Comparison of ENCODE assay signal across 8 mouse cellular contexts in the genomic region with DNA sequence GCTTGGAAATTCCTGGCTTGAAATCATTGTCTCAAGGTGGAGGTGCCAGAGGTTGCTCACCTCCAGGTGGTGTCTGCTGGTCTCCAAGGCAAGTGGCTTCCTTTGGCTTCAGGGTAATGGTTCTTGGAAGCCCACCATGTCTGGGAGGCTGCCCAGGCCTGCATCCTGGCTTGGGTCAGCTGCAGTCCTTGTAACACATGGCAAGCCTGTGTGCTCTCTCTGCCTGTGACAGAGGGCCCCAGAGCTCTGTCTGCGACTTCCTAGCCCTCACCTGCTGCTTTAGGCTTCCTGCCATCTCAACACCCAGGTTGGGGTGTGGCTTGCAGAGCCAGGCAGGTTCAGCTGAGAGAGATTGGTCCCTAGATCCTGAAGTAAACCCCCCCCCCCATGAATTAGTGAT. TPM values are rescaled to one million over a fixed set of nuclear protein-coding genes. Genes with fewer than 3 reads are reported as not detected.
DNase-seq lines count a peak whose midpoint lies in the region; ATAC-seq and TF ChIP-seq lines count a peak whose summit lies in the region.

No protein-coding gene starts in this region.

- peak overlapping the region; percentile 58 for H3K4me2 ChIP-seq in hindbrain, embryonic 11.5 days (replicated peaks; ENCODE audit: low read depth, low read length)
- peak overlapping the region; percentile 73 for H3K4me2 ChIP-seq in midbrain, embryonic 13.5 days (replicated peaks)

- H3K27me3 ChIP-seq in kidney, adult 2 months (replicated peaks; ENCODE audit: control insufficient read depth, insufficient read depth, low read length): no peaks in the 10 kb centered on the region
- H3K27me3 ChIP-seq in hindbrain, embryonic 11.5 days (ENCODE audit: control insufficient read depth, insufficient read depth, low read length): no peaks in the 10 kb centered on the region
- H3K27me3 ChIP-seq in midbrain, embryonic 13.5 days: no peaks in the 10 kb centered on the region

- no peaks in the 10 kb centered on the region for H3K9me3 ChIP-seq in hindbrain, embryonic 11.5 days (ENCODE audit: control insufficient read depth, low read length)
- H3K9me3 ChIP-seq in midbrain, embryonic 13.5 days: no peaks in the 10 kb centered on the region

- H3K4me3 ChIP-seq in kidney, adult 2 months (ENCODE audit: insufficient read depth, low read depth, low read length): peak overlapping the region; percentile 86
- H3K4me3 ChIP-seq in brown adipose tissue, adult 24 weeks (ENCODE audit: insufficient read depth, low read depth, low read length): peak overlapping the region; percentile 92
- H3K4me3 ChIP-seq in hindbrain, embryonic 11.5 days (ENCODE audit: low read depth, low read length): peak overlapping the region; percentile 94
- H3K4me3 ChIP-seq in midbrain, embryonic 13.5 days (replicated peaks): peak overlapping the region; percentile 91

- H3K36me3 ChIP-seq in kidney, adult 2 months (ENCODE audit: control insufficient read depth, insufficient read depth, low read length): no peaks in the 10 kb centered on the region
- H3K36me3 ChIP-seq in hindbrain, embryonic 11.5 days (ENCODE audit: control insufficient read depth, insufficient read depth, low read length): no peaks in the 10 kb centered on the region
- peaks cover 35% of the 10 kb centered on the region for H3K36me3 ChIP-seq in midbrain, embryonic 13.5 days

- DNase-seq in kidney, adult 2 months: no peak
- DNase-seq in kidney, adult 11 months: no peak
- DNase-seq in hindbrain, embryonic 11.5 days (ENCODE audit: low spot score): no peak
- no peak for DNase-seq in gastrocnemius, adult 18-20 months (ENCODE audit: low spot score)
- DNase-seq in left cerebral cortex, postnatal 14 days (ENCODE audit: low spot score in 2 of 2): no peak

- H3K27ac ChIP-seq in kidney, adult 2 months (ENCODE audit: insufficient read depth, low read depth, low read length): peak overlapping the region; percentile 58
- H3K27ac ChIP-seq in brown adipose tissue, adult 24 weeks (replicated peaks; ENCODE audit: low read depth, low read length): no peak overlapping the region
- H3K27ac ChIP-seq in hindbrain, embryonic 11.5 days (ENCODE audit: low read depth, low read length): no peak overlapping the region
- peak overlapping the region; percentile 19; the same call in 1 of the 2 replicates for H3K27ac ChIP-seq in midbrain, embryonic 13.5 days

- peak overlapping the region; percentile 84; the same call in 1 of the 2 replicates for H3K9ac ChIP-seq in hindbrain, embryonic 11.5 days (ENCODE audit: low read depth, low read length)
- H3K9ac ChIP-seq in midbrain, embryonic 13.5 days (replicated peaks): peak overlapping the region; percentile 89

- peaks cover 9% of the 10 kb centered on the region; the same call in 1 of the 2 replicates for H3K4me1 ChIP-seq in kidney, adult 2 months (ENCODE audit: control insufficient read depth, insufficient read depth, low read length)
- H3K4me1 ChIP-seq in brown adipose tissue, adult 24 weeks (ENCODE audit: control insufficient read depth, insufficient read depth, insufficient read length, low read length): peaks cover 12% of the 10 kb centered on the region
- peaks cover 16% of the 10 kb centered on the region for H3K4me1 ChIP-seq in hindbrain, embryonic 11.5 days (replicated peaks; ENCODE audit: control insufficient read depth, insufficient read depth, low read length)
- H3K4me1 ChIP-seq in midbrain, embryonic 13.5 days (replicated peaks): peaks cover 44% of the 10 kb centered on the region

- ATAC-seq in hindbrain, embryonic 11.5 days (ENCODE audit: low FRiP score): no peak
- no peak for ATAC-seq in midbrain, embryonic 13.5 days
- no peak for ATAC-seq in erythroid progenitor cell, adult 5-6 weeks (replicated peaks; ENCODE audit: low FRiP score, poor library complexity, severe bottlenecking)

- 7% methylated on average over 1 of the region's 1 CpGs for WGBS in kidney, adult 2 months
- WGBS in hindbrain, embryonic 11.5 days: 64% methylated on average over 1 of the region's 1 CpGs
- WGBS in midbrain, embryonic 13.5 days: 69% methylated on average over 1 of the region's 1 CpGs

- intact Hi-C loops in left cerebral cortex, postnatal 14 days (cut with DNase I): no loop called here

- no peak for TF ChIP-seq CTCF in kidney, adult 2 months (conservative IDR thresholded peaks at IDR 0.05; ENCODE audit: insufficient read depth, insufficient read length, low read depth, low read length)

- TF ChIP-seq POLR2A in kidney, adult 2 months (IDR thresholded peaks at IDR 0.05; ENCODE audit: low read depth, low read length): no peak

RNA-seq across cellular contexts. Expression of a gene that starts 2.1 kb away (rescaled TPM):
- polyA plus RNA-seq in kidney, adult 2 months (2012; rRNA removed): 114 and 117 TPM in 2 replicates
- polyA plus RNA-seq in brown adipose tissue, adult 24 weeks (2012; ENCODE audit: insufficient read depth, insufficient read length, missing spikeins): 113 and 121 TPM in 2 replicates
- 21.3 and 26.8 TPM in 2 replicates for polyA plus RNA-seq in hindbrain, embryonic 11.5 days (2014; fragmentation: Nextera tagmentation; extraction: Ambion mirVana)
- polyA plus RNA-seq in midbrain, embryonic 13.5 days (2015; fragmentation: Nextera tagmentation; extraction: Ambion mirVana): 17.7 and 20.7 TPM in 2 replicates
- 100 to 1,000 TPM; 145 to 148 TPM for total RNA-seq in gastrocnemius, adult 18-20 months (2021)
- total RNA-seq in erythroid progenitor cell, adult 5-6 weeks (2015; ENCODE audit: low replicate concordance): 224 and 296 TPM in 2 replicates
- 440 and 520 TPM in 2 replicates for total RNA-seq in erythroid progenitor cell, adult 5-6 weeks (2017; ENCODE audit: low replicate concordance)
- 10 to 100 TPM; 86.2 to 90.8 TPM for total RNA-seq in left cerebral cortex, postnatal 14 days (2021)

RNA-seq across cellular contexts. Expression of a gene that starts 12.4 kb away (rescaled TPM):
- polyA plus RNA-seq in kidney, adult 2 months (2012; rRNA removed): 27.7 and 30.8 TPM in 2 replicates
- 14.3 and 16.2 TPM in 2 replicates for polyA plus RNA-seq in brown adipose tissue, adult 24 weeks (2012; ENCODE audit: insufficient read depth, insufficient read length, missing spikeins)
- 8.0 and 9.5 TPM in 2 replicates for polyA plus RNA-seq in hindbrain, embryonic 11.5 days (2014; fragmentation: Nextera tagmentation; extraction: Ambion mirVana)
- 13.4 and 15.3 TPM in 2 replicates for polyA plus RNA-seq in midbrain, embryonic 13.5 days (2015; fragmentation: Nextera tagmentation; extraction: Ambion mirVana)
- 1 to 10 TPM; 5.4 to 5.9 TPM for total RNA-seq in gastrocnemius, adult 18-20 months (2021)
- total RNA-seq in erythroid progenitor cell, adult 5-6 weeks (2015; ENCODE audit: low replicate concordance): 19.5 and 21.8 TPM in 2 replicates
- total RNA-seq in erythroid progenitor cell, adult 5-6 weeks (2017; ENCODE audit: low replicate concordance): 34.3 and 36.1 TPM in 2 replicates
- 10 to 100 TPM; 19.2 to 19.3 TPM for total RNA-seq in left cerebral cortex, postnatal 14 days (2021)

RNA-seq across cellular contexts. Expression of a gene that starts 20.7 kb away (rescaled TPM):
- polyA plus RNA-seq in kidney, adult 2 months (2012; rRNA removed): 1,948 and 2,036 TPM in 2 replicates
- polyA plus RNA-seq in brown adipose tissue, adult 24 weeks (2012; ENCODE audit: insufficient read depth, insufficient read length, missing spikeins): 1,146 and 1,395 TPM in 2 replicates
- polyA plus RNA-seq in hindbrain, embryonic 11.5 days (2014; fragmentation: Nextera tagmentation; extraction: Ambion mirVana): 364 and 371 TPM in 2 replicates
- polyA plus RNA-seq in midbrain, embryonic 13.5 days (2015; fragmentation: Nextera tagmentation; extraction: Ambion mirVana): 391 and 394 TPM in 2 replicates
- total RNA-seq in gastrocnemius, adult 18-20 months (2021): 100 to 1,000 TPM; 573 to 611 TPM
- 89.3 and 94.8 TPM in 2 replicates for total RNA-seq in erythroid progenitor cell, adult 5-6 weeks (2015; ENCODE audit: low replicate concordance)
- 19.4 and 39.9 TPM in 2 replicates for total RNA-seq in erythroid progenitor cell, adult 5-6 weeks (2017; ENCODE audit: low replicate concordance)
- 100 to 1,000 TPM; 403 to 424 TPM for total RNA-seq in left cerebral cortex, postnatal 14 days (2021)

RNA-seq across cellular contexts. Expression of a gene that starts 22.9 kb away (rescaled TPM):
- polyA plus RNA-seq in kidney, adult 2 months (2012; rRNA removed): 8.1 and 8.7 TPM in 2 replicates
- 1.1 and 1.5 TPM in 2 replicates for polyA plus RNA-seq in brown adipose tissue, adult 24 weeks (2012; ENCODE audit: insufficient read depth, insufficient read length, missing spikeins)
- 15.1 and 16.7 TPM in 2 replicates for polyA plus RNA-seq in hindbrain, embryonic 11.5 days (2014; fragmentation: Nextera tagmentation; extraction: Ambion mirVana)
- polyA plus RNA-seq in midbrain, embryonic 13.5 days (2015; fragmentation: Nextera tagmentation; extraction: Ambion mirVana): 40.6 and 45.3 TPM in 2 replicates
- 1 to 10 TPM; 1.6 to 1.9 TPM for total RNA-seq in gastrocnemius, adult 18-20 months (2021)
- not detected in 2 replicates for total RNA-seq in erythroid progenitor cell, adult 5-6 weeks (2015; ENCODE audit: low replicate concordance)
- total RNA-seq in erythroid progenitor cell, adult 5-6 weeks (2017; ENCODE audit: low replicate concordance): not detected in 2 replicates
- total RNA-seq in left cerebral cortex, postnatal 14 days (2021): 100 to 1,000 TPM; 437 to 473 TPM

RNA-seq across cellular contexts. Expression of a gene that starts 30.3 kb away (rescaled TPM):
- 65.6 and 67.0 TPM in 2 replicates for polyA plus RNA-seq in kidney, adult 2 months (2012; rRNA removed)
- 25.5 and 31.6 TPM in 2 replicates for polyA plus RNA-seq in brown adipose tissue, adult 24 weeks (2012; ENCODE audit: insufficient read depth, insufficient read length, missing spikeins)
- 66.7 and 67.1 TPM in 2 replicates for polyA plus RNA-seq in hindbrain, embryonic 11.5 days (2014; fragmentation: Nextera tagmentation; extraction: Ambion mirVana)
- 35.9 and 40.6 TPM in 2 replicates for polyA plus RNA-seq in midbrain, embryonic 13.5 days (2015; fragmentation: Nextera tagmentation; extraction: Ambion mirVana)
- total RNA-seq in gastrocnemius, adult 18-20 months (2021): 10 to 100 TPM; 40.6 to 47.9 TPM
- 20.1 and 23.8 TPM in 2 replicates for total RNA-seq in erythroid progenitor cell, adult 5-6 weeks (2015; ENCODE audit: low replicate concordance)
- total RNA-seq in erythroid progenitor cell, adult 5-6 weeks (2017; ENCODE audit: low replicate concordance): 12.5 and 18.2 TPM in 2 replicates
- 10 to 100 TPM; 94.0 to 96.3 TPM for total RNA-seq in left cerebral cortex, postnatal 14 days (2021)

Comparison
In these comparisons a context has a peak if more than half of its experiments do, and no peak if none do; other contexts are left out.
1. H3K27ac ChIP-seq: peak in kidney, adult 2 months (single experiment) and midbrain, embryonic 13.5 days (single experiment); none in brown adipose tissue, adult 24 weeks (single experiment) and hindbrain, embryonic 11.5 days (single experiment).
2. Peak in every context shown above with its lines, with median percentiles within 50 percentile points of each other: H3K4me3 ChIP-seq.